In the genomic region with DNA sequence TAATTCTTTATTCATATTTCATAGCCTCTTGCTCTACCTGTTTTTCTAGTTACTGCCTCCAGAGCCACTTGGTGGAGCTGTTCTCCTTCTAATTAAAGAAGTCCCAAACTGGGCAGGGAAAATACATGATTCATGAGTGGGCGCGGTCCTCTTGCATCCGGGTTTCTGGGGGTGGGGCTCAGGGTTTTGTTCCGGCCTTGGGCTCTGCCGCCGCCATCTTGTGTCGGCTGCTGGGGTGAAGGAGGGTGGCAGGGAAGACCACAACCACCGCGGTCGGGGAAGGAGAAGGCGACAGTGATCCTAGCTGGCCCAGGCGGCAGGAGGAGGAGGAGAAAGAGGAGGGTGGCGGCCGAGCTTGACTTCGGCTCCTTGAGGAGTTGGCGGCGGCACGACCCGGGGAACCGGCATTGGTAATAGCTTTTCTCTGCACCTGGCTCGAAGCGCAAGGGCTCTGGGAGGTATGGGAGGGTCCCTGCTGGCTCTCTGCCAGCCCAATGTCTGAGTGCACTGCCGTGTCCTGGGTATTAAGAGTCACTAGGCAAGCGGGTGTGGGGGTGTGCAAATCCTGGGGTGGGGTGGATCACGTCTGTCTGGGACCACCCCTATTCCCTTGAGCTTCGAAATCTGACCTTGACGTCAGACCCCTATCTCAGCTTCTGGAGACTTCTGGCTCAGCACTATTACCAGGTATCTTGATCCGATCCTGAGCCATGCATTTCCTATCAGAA, we compare ENCODE assay signal across 8 mouse cellular contexts. TPM values are rescaled to one million over a fixed set of nuclear protein-coding genes. Genes with fewer than 3 reads are reported as not detected.
DNase-seq lines count a peak whose midpoint lies in the region; ATAC-seq lines count a peak whose summit lies in the region.

No protein-coding gene starts in this region.

- peak overlapping the region; percentile 69 for H3K4me2 ChIP-seq in heart, embryonic 14.5 days (ENCODE audit: low read length)
- H3K4me2 ChIP-seq in liver, embryonic 13.5 days: peak overlapping the region; percentile 74
- H3K4me2 ChIP-seq in stomach, embryonic 16.5 days (ENCODE audit: low read depth, low read length): peak overlapping the region; percentile 66

- H3K27me3 ChIP-seq in heart, embryonic 14.5 days (ENCODE audit: control insufficient read depth, insufficient read depth, low read length): no peaks in the 10 kb centered on the region
- no peaks in the 10 kb centered on the region for H3K27me3 ChIP-seq in liver, embryonic 13.5 days
- no peaks in the 10 kb centered on the region for H3K27me3 ChIP-seq in stomach, embryonic 16.5 days (ENCODE audit: control insufficient read depth, insufficient read depth, low read length)

- ATAC-seq in heart, embryonic 14.5 days (ENCODE audit: insufficient number of reproducible peaks, insufficient read depth, low FRiP score, low read depth): peak; percentile 76
- ATAC-seq in liver, embryonic 13.5 days (ENCODE audit: low read depth): peak; percentile 81
- peak; percentile 87 for ATAC-seq in stomach, embryonic 16.5 days (ENCODE audit: insufficient read depth, low FRiP score)

- H3K9ac ChIP-seq in heart, embryonic 14.5 days (ENCODE audit: low read length): peak overlapping the region; percentile 90
- peak overlapping the region; percentile 84 for H3K9ac ChIP-seq in liver, embryonic 13.5 days
- H3K9ac ChIP-seq in stomach, embryonic 16.5 days (ENCODE audit: low read length): peak overlapping the region; percentile 80

- no peaks in the 10 kb centered on the region for H3K9me3 ChIP-seq in heart, embryonic 14.5 days (ENCODE audit: control insufficient read depth, low read length)
- H3K9me3 ChIP-seq in liver, embryonic 13.5 days (replicated peaks): no peaks in the 10 kb centered on the region
- no peaks in the 10 kb centered on the region for H3K9me3 ChIP-seq in stomach, embryonic 16.5 days (replicated peaks; ENCODE audit: control insufficient read depth, low read length)

- H3K4me1 ChIP-seq in brown adipose tissue, adult 24 weeks (ENCODE audit: control insufficient read depth, insufficient read depth, insufficient read length, low read length): 0 out of 2 replicates have a peak, but pooled peaks cover 2% of the 10 kb centered on the region
- peaks cover 2 to 13% of the 10 kb centered on the region in 2 experiments for H3K4me1 ChIP-seq in heart, embryonic 14.5 days (ENCODE audit: control insufficient read depth in 2 of 2, insufficient read depth in 2 of 2, low read length in 2 of 2)
- peaks cover 32% of the 10 kb centered on the region for H3K4me1 ChIP-seq in liver, embryonic 13.5 days (replicated peaks)
- H3K4me1 ChIP-seq in stomach, embryonic 16.5 days (ENCODE audit: control insufficient read depth, insufficient read depth, low read length): no peaks in the 10 kb centered on the region

- peak overlapping the region; percentile 94 for H3K27ac ChIP-seq in brown adipose tissue, adult 24 weeks (replicated peaks; ENCODE audit: low read depth, low read length)
- H3K27ac ChIP-seq in heart, embryonic 14.5 days (replicated peaks in 1 of 2; ENCODE audit: control insufficient read depth in 1 of 2, insufficient read depth in 1 of 2, low read depth in 2 of 2, low read length in 2 of 2): peak overlapping the region; percentile 66 to 82
- H3K27ac ChIP-seq in liver, embryonic 13.5 days: peak overlapping the region; percentile 81
- H3K27ac ChIP-seq in stomach, embryonic 16.5 days (ENCODE audit: low read length): peak overlapping the region; percentile 71

- H3K4me3 ChIP-seq in brown adipose tissue, adult 24 weeks (ENCODE audit: insufficient read depth, low read depth, low read length): peak overlapping the region; percentile 91
- peak overlapping the region; percentile 67 to 68 for H3K4me3 ChIP-seq in heart, embryonic 14.5 days (ENCODE audit: control insufficient read depth in 1 of 2, insufficient read depth in 1 of 2, low read depth in 1 of 2, low read length in 2 of 2)
- peak overlapping the region; percentile 72 for H3K4me3 ChIP-seq in liver, embryonic 13.5 days (replicated peaks)
- peak overlapping the region; percentile 68 for H3K4me3 ChIP-seq in stomach, embryonic 16.5 days (replicated peaks; ENCODE audit: low read length)

- WGBS in heart, embryonic 14.5 days: 19% methylated on average over 28 of the region's 28 CpGs
- WGBS in liver, embryonic 13.5 days (ENCODE audit: insufficient replicate concordance): 13% methylated on average over 28 of the region's 28 CpGs
- 14% methylated on average over 25 of the region's 28 CpGs for WGBS in stomach, embryonic 16.5 days

- peaks cover 22% of the 10 kb centered on the region for H3K36me3 ChIP-seq in heart, embryonic 14.5 days (ENCODE audit: control insufficient read depth, insufficient read depth, low read length)
- peaks cover 13% of the 10 kb centered on the region for H3K36me3 ChIP-seq in liver, embryonic 13.5 days
- H3K36me3 ChIP-seq in stomach, embryonic 16.5 days (ENCODE audit: control insufficient read depth, insufficient read depth, low read length): no peaks in the 10 kb centered on the region

- peak; percentile 92 for DNase-seq in CD4-positive, CD25-positive, alpha-beta regulatory T cell, adult 2 months (ENCODE audit: low read depth, low spot score)
- DNase-seq in fat pad, adult 2 months (ENCODE audit: extremely low read depth, low read depth, low spot score): peak; percentile 47
- peak; percentile 90 for DNase-seq in kidney, postnatal 14 days
- peak; percentile 82 for DNase-seq in liver, embryonic 13.5 days
- DNase-seq in neural tube, embryonic 10.5 days (ENCODE audit: extremely low spot score, low spot score): peak; percentile 81

RNA-seq across cellular contexts. Expression of a gene that starts 4.8 kb away (rescaled TPM):
- 125 and 140 TPM in 2 replicates for polyA plus RNA-seq in brown adipose tissue, adult 24 weeks (2012; ENCODE audit: insufficient read depth, insufficient read length, missing spikeins)
- polyA plus RNA-seq in heart, embryonic 14.5 days (2014; fragmentation: Nextera tagmentation; extraction: Ambion mirVana): 143 and 144 TPM in 2 replicates
- 118 and 140 TPM in 2 replicates for polyA plus RNA-seq in liver, embryonic 13.5 days (2015; fragmentation: Nextera tagmentation; extraction: Ambion mirVana)
- 201 and 206 TPM in 2 replicates for polyA plus RNA-seq in stomach, embryonic 16.5 days (2015; fragmentation: Nextera tagmentation; extraction: Ambion mirVana)

RNA-seq across cellular contexts. Expression of a gene that starts 24.9 kb away (rescaled TPM):
- polyA plus RNA-seq in brown adipose tissue, adult 24 weeks (2012; ENCODE audit: insufficient read depth, insufficient read length, missing spikeins): 134 and 135 TPM in 2 replicates
- polyA plus RNA-seq in heart, embryonic 14.5 days (2014; fragmentation: Nextera tagmentation; extraction: Ambion mirVana): 71.3 and 85.2 TPM in 2 replicates
- polyA plus RNA-seq in liver, embryonic 13.5 days (2015; fragmentation: Nextera tagmentation; extraction: Ambion mirVana): 32.0 and 36.7 TPM in 2 replicates
- polyA plus RNA-seq in stomach, embryonic 16.5 days (2015; fragmentation: Nextera tagmentation; extraction: Ambion mirVana): 73.6 and 77.1 TPM in 2 replicates

RNA-seq across cellular contexts. Expression of a gene that starts 40.8 kb away (rescaled TPM):
- 1.5 and 1.8 TPM in 2 replicates for polyA plus RNA-seq in brown adipose tissue, adult 24 weeks (2012; ENCODE audit: insufficient read depth, insufficient read length, missing spikeins)
- 33.6 and 34.5 TPM in 2 replicates for polyA plus RNA-seq in heart, embryonic 14.5 days (2014; fragmentation: Nextera tagmentation; extraction: Ambion mirVana)
- 7.3 and 8.7 TPM in 2 replicates for polyA plus RNA-seq in liver, embryonic 13.5 days (2015; fragmentation: Nextera tagmentation; extraction: Ambion mirVana)
- 30.8 and 33.6 TPM in 2 replicates for polyA plus RNA-seq in stomach, embryonic 16.5 days (2015; fragmentation: Nextera tagmentation; extraction: Ambion mirVana)

RNA-seq across cellular contexts. Expression of a gene that starts 45.5 kb away (rescaled TPM):
- polyA plus RNA-seq in brown adipose tissue, adult 24 weeks (2012; ENCODE audit: insufficient read depth, insufficient read length, missing spikeins): 1,190 and 1,234 TPM in 2 replicates
- polyA plus RNA-seq in heart, embryonic 14.5 days (2014; fragmentation: Nextera tagmentation; extraction: Ambion mirVana): 476 and 493 TPM in 2 replicates
- 158 and 169 TPM in 2 replicates for polyA plus RNA-seq in liver, embryonic 13.5 days (2015; fragmentation: Nextera tagmentation; extraction: Ambion mirVana)
- 222 and 251 TPM in 2 replicates for polyA plus RNA-seq in stomach, embryonic 16.5 days (2015; fragmentation: Nextera tagmentation; extraction: Ambion mirVana)

RNA-seq across cellular contexts. Expression of a gene that starts 45.6 kb away (rescaled TPM):
- 9.5 and 11.8 TPM in 2 replicates for polyA plus RNA-seq in brown adipose tissue, adult 24 weeks (2012; ENCODE audit: insufficient read depth, insufficient read length, missing spikeins)
- polyA plus RNA-seq in heart, embryonic 14.5 days (2014; fragmentation: Nextera tagmentation; extraction: Ambion mirVana): 32.9 and 33.9 TPM in 2 replicates
- polyA plus RNA-seq in liver, embryonic 13.5 days (2015; fragmentation: Nextera tagmentation; extraction: Ambion mirVana): 35.9 and 40.2 TPM in 2 replicates
- 52.7 and 53.6 TPM in 2 replicates for polyA plus RNA-seq in stomach, embryonic 16.5 days (2015; fragmentation: Nextera tagmentation; extraction: Ambion mirVana)

Comparison
In these comparisons a context has a peak if more than half of its experiments do, and no peak if none do; other contexts are left out.
1. Peak in every context shown above with its lines: DNase-seq, ATAC-seq, H3K4me3 ChIP-seq and H3K27ac ChIP-seq.